Mouse (Mus musculus) hindbrain, postnatal 0 days (tissue): ENCODE results near the gene Ubtf. TPM values are rescaled to one million over a fixed set of nuclear protein-coding genes. Genes with fewer than 3 reads are reported as not detected.

Source experiments
- ATAC-seq: fragments of 200-750 bp; cut with Nextera tagmentation; 2 replicates; pipeline ENCODE4 v1.8.0; 2017; ENCODE audit warnings: mild to moderate bottlenecking, moderate TSS enrichment, moderate library complexity
- DNase-seq: peaks from one replicate; pipeline ENCODE4 v3.0.0-alpha.2; 2015; ENCODE audit warnings: low spot score
- H3K27ac ChIP-seq: fragments of 300-500 bp; sonication (generic); 2 replicates; pipeline ENCODE4 v1.5.1; 2014; ENCODE audit warnings: mild to moderate bottlenecking
- H3K27me3 ChIP-seq: fragments of 300-500 bp; sonication (generic); 2 replicates; pipeline ENCODE4 v1.6.1; 2014; ENCODE audit warnings: low read length, mixed read lengths; ENCODE audit not compliant: insufficient read depth
- H3K36me3 ChIP-seq: fragments of 300-500 bp; sonication (generic); 2 replicates; pipeline ENCODE4 v1.6.1; 2014; ENCODE audit warnings: low read length, mixed read lengths; ENCODE audit not compliant: insufficient read depth
- H3K4me1 ChIP-seq: fragments of 300-500 bp; sonication (generic); 2 replicates; pipeline ENCODE4 v1.6.1; 2014; ENCODE audit warnings: antibody characterized with exemption, low read length, mixed read lengths; ENCODE audit not compliant: insufficient read depth
- H3K4me2 ChIP-seq: fragments of 300-500 bp; sonication (generic); 2 replicates; pipeline ENCODE4 v1.6.1; 2014; ENCODE audit warnings: low read depth, mild to moderate bottlenecking, low read length, moderate library complexity, mixed read lengths
- H3K4me3 ChIP-seq: fragments of 300-500 bp; sonication (generic); 2 replicates; pipeline ENCODE4 v1.5.1; 2014; ENCODE audit warnings: low read length
- H3K9ac ChIP-seq: fragments of 300-500 bp; sonication (generic); replicated peaks from 2 replicates; pipeline ENCODE4 v1.6.1; 2014; ENCODE audit warnings: mild to moderate bottlenecking, low read length, moderate library complexity, mixed read lengths
- H3K9me3 ChIP-seq: fragments of 300-500 bp; sonication (generic); 2 replicates; pipeline ENCODE4 v1.6.1; 2016; ENCODE audit warnings: low read length, mixed read lengths
- CTCF ChIP-seq: IDR thresholded peaks from 2 replicates; pipeline ENCODE4 v1.5.1; 2016; ENCODE audit warnings: antibody characterized with exemption, control low read depth, low read depth
- WGBS: fragments of 180-500 bp; shearing (Covaris S2); extraction: QIAGEN DNeasy Blood & Tissue Kit; methylation state at CpG from one replicate; pipeline ENCODE4 v1.1.7; 2014; 5-methylcytosine and 5-hydroxymethylcytosine counted together
- polyA plus RNA-seq: library from polyadenylated mRNA; unstranded; fragments of >200 nt; fragmentation: Nextera tagmentation; extraction: Ambion mirVana; gene quantifications from 2 replicates; pipeline ENCODE4 v1.2.1, GENCODE M21; 2015
- total RNA-seq: library from RNA; depleted of rRNA; stranded (reverse); fragments of >200 nt; gene quantifications from 2 replicates; pipeline ENCODE4 v1.2.3, GENCODE M21; 2014; rRNA removed

The Ubtf gene
- total and polyA plus RNA-seq, 2 experiments from 2014 or later, result 53.7 to 74.6 TPM

DNA sequence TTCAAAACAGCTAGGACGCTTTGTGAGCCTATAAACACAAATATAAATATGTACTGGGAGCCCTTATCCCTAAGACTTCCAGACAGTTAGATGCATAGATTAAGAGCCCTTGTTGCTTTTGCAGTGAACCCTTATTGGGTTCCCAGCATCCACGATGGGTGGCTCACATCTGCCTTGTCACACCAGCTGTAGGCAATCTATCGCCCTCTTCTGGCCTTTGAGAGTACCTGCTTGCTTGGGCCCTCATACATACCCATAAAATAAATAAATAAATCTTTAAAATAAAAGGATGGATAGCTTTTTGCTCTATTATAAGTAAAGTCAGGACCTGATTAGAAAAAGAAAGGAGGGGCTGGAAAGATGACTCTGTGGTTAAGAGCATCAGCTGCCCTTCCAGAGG lies 61.0 kb downstream of the Ubtf start:
- Histone ChIP-seq H3K4me3 (no peak overlapping the region), H3K27ac (no peak overlapping the region), H3K9me3 (no peaks in the 10 kb centered on the region), H3K4me2 (no peak overlapping the region), H3K9ac (no peak overlapping the region), H3K27me3 (no peaks in the 10 kb centered on the region), H3K4me1 (no peaks in the 10 kb centered on the region), H3K36me3 (no peaks in the 10 kb centered on the region)
- ATAC-seq, result no peak
- 91% methylated on average over 3 of the region's 3 CpGs for WGBS
- TF ChIP-seq CTCF, result no peak; the same call in 1 of the 2 replicates
- DNase-seq, result no peak

DNA sequence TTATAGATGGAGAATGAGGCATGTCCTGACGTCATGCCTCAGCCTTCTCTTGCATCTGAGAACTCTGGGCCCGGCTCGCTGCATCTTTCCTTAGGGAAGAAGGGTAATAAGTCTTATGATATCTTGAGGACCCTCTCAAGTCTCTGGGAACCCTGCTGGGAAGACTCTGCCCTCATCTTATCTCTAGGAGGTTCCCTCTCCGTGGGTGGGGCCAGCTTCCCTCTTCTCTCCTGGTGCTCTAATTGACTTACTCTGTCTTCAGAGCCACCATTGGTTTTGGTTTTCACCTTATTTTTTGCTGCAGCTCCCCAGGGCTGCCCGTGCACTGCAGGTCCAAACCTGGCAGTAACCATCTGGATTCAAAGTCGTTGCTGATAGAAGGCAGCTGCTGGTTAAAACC lies 61.4 kb downstream of the Ubtf start:
- no peak for ATAC-seq
- Histone ChIP-seq H3K4me3 (no peak overlapping the region), H3K27ac (no peak overlapping the region), H3K27me3 (no peaks in the 10 kb centered on the region), H3K36me3 (no peaks in the 10 kb centered on the region), H3K4me1 (no peaks in the 10 kb centered on the region), H3K9me3 (no peaks in the 10 kb centered on the region), H3K9ac (no peak overlapping the region), H3K4me2 (no peak overlapping the region)
- 87% methylated on average over 6 of the region's 6 CpGs for WGBS
- no peak for TF ChIP-seq CTCF
- no peak for DNase-seq

DNA sequence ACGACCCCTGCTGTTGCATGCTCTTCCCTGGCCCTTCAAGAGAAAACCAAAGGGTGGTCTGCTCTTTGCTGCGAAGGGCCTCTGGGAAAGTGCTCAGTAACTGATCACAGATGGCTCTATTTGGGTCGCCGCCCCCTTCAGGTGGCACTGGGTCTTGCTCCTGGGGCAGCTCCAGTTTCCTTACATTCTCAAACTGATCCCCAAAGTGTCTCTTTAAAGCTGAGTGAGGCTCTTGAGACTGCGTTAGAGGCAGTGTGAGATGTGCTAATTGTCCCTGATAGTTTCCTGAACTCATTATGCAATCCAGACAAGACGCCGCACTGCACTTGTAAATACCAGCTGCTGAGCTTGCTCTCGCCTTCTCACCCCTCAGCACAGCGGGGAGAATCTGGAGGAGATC lies 62.0 kb downstream of the Ubtf start:
- Histone ChIP-seq H3K4me2 (no peak overlapping the region), H3K4me1 (no peaks in the 10 kb centered on the region), H3K9me3 (no peaks in the 10 kb centered on the region), H3K36me3 (no peaks in the 10 kb centered on the region), H3K27ac (no peak overlapping the region), H3K4me3 (no peak overlapping the region), H3K27me3 (no peaks in the 10 kb centered on the region), H3K9ac (no peak overlapping the region)
- WGBS, result 33% methylated on average over 9 of the region's 9 CpGs
- peak; percentile 22 for DNase-seq
- TF ChIP-seq CTCF, result peak; percentile 61
- ATAC-seq, result no peak

Other genes with a start within 250 kb of the Ubtf start
- 49.0 and 49.9 TPM in 2 replicates for gene Mpp2, start 231.2 kb downstream of the Ubtf start, total RNA-seq
- gene Mpp2, start 231.2 kb downstream of the Ubtf start, polyA plus RNA-seq, result 25.5 and 26.0 TPM in 2 replicates
- not detected in 2 replicates for gene Ppy, start 218.4 kb downstream of the Ubtf start, total RNA-seq
- not detected in 2 replicates for gene Ppy, start 218.4 kb downstream of the Ubtf start, polyA plus RNA-seq
- gene Pyy, start 211.9 kb downstream of the Ubtf start, total RNA-seq, result 25.8 and 42.9 TPM in 2 replicates
- 5.7 and 9.5 TPM in 2 replicates for gene Pyy, start 211.9 kb downstream of the Ubtf start, polyA plus RNA-seq
- gene Nags, start 174.2 kb downstream of the Ubtf start, total RNA-seq, result not detected in 2 replicates
- gene Nags, start 174.2 kb downstream of the Ubtf start, polyA plus RNA-seq, result 0.09 and 0.14 TPM in 2 replicates
- gene Tmem101, start 163.3 kb downstream of the Ubtf start, total RNA-seq, result 37.4 and 45.4 TPM in 2 replicates
- 40.6 and 42.5 TPM in 2 replicates for gene Tmem101, start 163.3 kb downstream of the Ubtf start, polyA plus RNA-seq
- 65.7 and 167 TPM in 2 replicates for gene Lsm12, start 134.4 kb downstream of the Ubtf start, total RNA-seq
- gene Lsm12, start 134.4 kb downstream of the Ubtf start, polyA plus RNA-seq, result 147 and 153 TPM in 2 replicates
- 67.5 and 70.1 TPM in 2 replicates for gene G6pc3, start 130.1 kb downstream of the Ubtf start, total RNA-seq
- gene G6pc3, start 130.1 kb downstream of the Ubtf start, polyA plus RNA-seq, result 43.8 and 46.2 TPM in 2 replicates
- 212 and 350 TPM in 2 replicates for gene Hdac5, start 89.6 kb downstream of the Ubtf start, total RNA-seq
- gene Hdac5, start 89.6 kb downstream of the Ubtf start, polyA plus RNA-seq, result 61.2 and 61.9 TPM in 2 replicates
- gene BC030867, start 70.9 kb downstream of the Ubtf start, total RNA-seq, result 2.3 and 2.4 TPM in 2 replicates
- 2.1 and 2.3 TPM in 2 replicates for gene BC030867, start 70.9 kb downstream of the Ubtf start, polyA plus RNA-seq
- 2.2 and 2.6 TPM in 2 replicates for gene Asb16, start 51.0 kb downstream of the Ubtf start, total RNA-seq
- gene Asb16, start 51.0 kb downstream of the Ubtf start, polyA plus RNA-seq, result 0.29 and 0.41 TPM in 2 replicates
- gene Tmub2, start 34.8 kb downstream of the Ubtf start, total RNA-seq, result 81.8 and 92.7 TPM in 2 replicates
- 71.0 and 72.2 TPM in 2 replicates for gene Tmub2, start 34.8 kb downstream of the Ubtf start, polyA plus RNA-seq
- 146 and 149 TPM in 2 replicates for gene Atxn7l3, start 23.1 kb downstream of the Ubtf start, total RNA-seq
- 22.8 and 23.7 TPM in 2 replicates for gene Atxn7l3, start 23.1 kb downstream of the Ubtf start, polyA plus RNA-seq
- 0.22 and 0.84 TPM in 2 replicates for gene Slc4a1, start 46.5 kb upstream of the Ubtf start, total RNA-seq
- gene Slc4a1, start 46.5 kb upstream of the Ubtf start, polyA plus RNA-seq, result 0.48 and 0.54 TPM in 2 replicates
- 310 and 349 TPM in 2 replicates for gene Rundc3a, start 73.7 kb upstream of the Ubtf start, total RNA-seq
- gene Rundc3a, start 73.7 kb upstream of the Ubtf start, polyA plus RNA-seq, result 114 and 125 TPM in 2 replicates
- 169 and 194 TPM in 2 replicates for gene Slc25a39, start 88.2 kb upstream of the Ubtf start, total RNA-seq
- 165 and 176 TPM in 2 replicates for gene Slc25a39, start 88.2 kb upstream of the Ubtf start, polyA plus RNA-seq
- gene Grn, start 110.6 kb upstream of the Ubtf start, total RNA-seq, result 85.6 and 98.5 TPM in 2 replicates
- 98.4 and 104 TPM in 2 replicates for gene Grn, start 110.6 kb upstream of the Ubtf start, polyA plus RNA-seq
- 546 and 699 TPM in 2 replicates for gene Fam171a2, start 127.9 kb upstream of the Ubtf start, total RNA-seq
- 20.6 and 21.0 TPM in 2 replicates for gene Fam171a2, start 127.9 kb upstream of the Ubtf start, polyA plus RNA-seq
- gene Itga2b, start 150.4 kb upstream of the Ubtf start, total RNA-seq, result 3.5 and 5.6 TPM in 2 replicates
- gene Itga2b, start 150.4 kb upstream of the Ubtf start, polyA plus RNA-seq, result 13.7 and 14.2 TPM in 2 replicates
- gene Gpatch8, start 236.7 kb upstream of the Ubtf start, total RNA-seq, result 21.0 and 21.3 TPM in 2 replicates
- 48.9 and 50.6 TPM in 2 replicates for gene Gpatch8, start 236.7 kb upstream of the Ubtf start, polyA plus RNA-seq